ENCODE assay signal across 29 mouse cellular contexts in the genomic region with DNA sequence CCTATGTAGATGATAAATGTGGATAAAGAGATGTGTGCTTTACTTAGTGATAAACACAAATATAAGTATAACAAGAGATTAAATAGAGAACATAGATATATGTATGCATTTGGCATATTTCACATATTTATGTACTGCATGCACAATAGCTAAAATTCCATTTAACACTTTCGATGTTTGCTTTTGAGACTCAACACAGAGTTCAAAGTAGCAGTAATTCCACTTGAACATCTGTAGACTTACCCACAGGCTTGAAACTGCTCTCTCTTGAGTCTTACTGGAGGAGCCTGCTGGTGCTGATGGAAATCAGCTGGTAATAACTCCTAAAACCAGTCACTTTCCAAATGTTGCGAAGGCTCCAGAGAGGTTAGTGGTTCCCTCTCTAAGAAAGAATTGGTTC.
"Had no signal": no experiment of that assay in that cellular context is flagged by ENCODE, and none has a peak within 500 bp of the region (broad histone marks: within the 10 kb centered on the region; RNA-seq: fewer than 3 reads in every experiment).

No protein-coding gene starts in this region.

- H3K4me1 ChIP-seq: limb, embryonic 10.5 days; limb, embryonic 12.5 days; limb, embryonic 13.5 days; limb, embryonic 15.5 days; liver, embryonic 12.5 days; liver, embryonic 13.5 days; liver, embryonic 15.5 days; lung, embryonic 15.5 days; megakaryocyte, embryonic 14.5 days; midbrain, embryonic 10.5 days; midbrain, embryonic 12.5 days; midbrain, embryonic 13.5 days; midbrain, embryonic 15.5 days; neural tube, embryonic 12.5 days had no signal

- H3K27me3 ChIP-seq: limb, embryonic 12.5 days; limb, embryonic 13.5 days; limb, embryonic 15.5 days; liver, embryonic 12.5 days; liver, embryonic 13.5 days; liver, embryonic 15.5 days; lung, embryonic 15.5 days; megakaryocyte, embryonic 14.5 days; midbrain, embryonic 12.5 days; midbrain, embryonic 13.5 days; midbrain, embryonic 15.5 days; neural tube, embryonic 12.5 days had no signal

- H3K36me3 ChIP-seq: limb, embryonic 10.5 days; limb, embryonic 12.5 days; limb, embryonic 13.5 days; limb, embryonic 15.5 days; liver, embryonic 12.5 days; liver, embryonic 13.5 days; liver, embryonic 15.5 days; lung, embryonic 15.5 days; midbrain, embryonic 10.5 days; midbrain, embryonic 12.5 days; midbrain, embryonic 13.5 days; midbrain, embryonic 15.5 days; neural tube, embryonic 12.5 days had no signal

- ATAC-seq: liver, embryonic 12.5 days; liver, postnatal 0 days; midbrain, embryonic 13.5 days; midbrain, embryonic 15.5 days; midbrain, embryonic 16.5 days had no signal

- H3K9ac ChIP-seq: limb, embryonic 12.5 days; limb, embryonic 13.5 days; limb, embryonic 15.5 days; liver, embryonic 12.5 days; liver, embryonic 13.5 days; liver, embryonic 14.5 days; liver, embryonic 15.5 days; liver, postnatal 0 days; lung, embryonic 15.5 days; midbrain, embryonic 12.5 days; midbrain, embryonic 13.5 days; midbrain, embryonic 15.5 days; neural tube, embryonic 12.5 days had no signal

- DNase-seq: left cerebral cortex, postnatal 4 days; liver; liver, embryonic 13.5 days; liver, postnatal 0 days; lung, postnatal 10 days; lung, postnatal 14 days; lung, postnatal 36 days; lung, postnatal 4 days; midbrain, embryonic 14.5 days had no signal

- H3K9me3 ChIP-seq: limb, embryonic 10.5 days; limb, embryonic 12.5 days; limb, embryonic 13.5 days; limb, embryonic 15.5 days; liver, embryonic 12.5 days; liver, embryonic 13.5 days; liver, embryonic 15.5 days; lung, embryonic 15.5 days; midbrain, embryonic 10.5 days; midbrain, embryonic 12.5 days; midbrain, embryonic 13.5 days; midbrain, embryonic 15.5 days; neural tube, embryonic 12.5 days had no signal

- H3K4me3 ChIP-seq: left cerebral cortex, adult 2 months; limb, embryonic 10.5 days; limb, embryonic 12.5 days; limb, embryonic 13.5 days; limb, embryonic 15.5 days; liver, embryonic 12.5 days; liver, embryonic 13.5 days; liver, embryonic 15.5 days; lung, embryonic 15.5 days; megakaryocyte, embryonic 14.5 days; midbrain, embryonic 10.5 days; midbrain, embryonic 12.5 days; midbrain, embryonic 13.5 days; midbrain, embryonic 15.5 days; myocyte; neural tube, embryonic 12.5 days had no signal

- H3K4me2 ChIP-seq: limb, embryonic 12.5 days; limb, embryonic 13.5 days; limb, embryonic 15.5 days; liver, embryonic 11.5 days; liver, embryonic 12.5 days; liver, embryonic 13.5 days; liver, embryonic 15.5 days; lung, embryonic 15.5 days; midbrain, embryonic 11.5 days; midbrain, embryonic 12.5 days; midbrain, embryonic 13.5 days; midbrain, embryonic 15.5 days; neural tube, embryonic 12.5 days had no signal

- H3K27ac ChIP-seq: left cerebral cortex, adult 2 months; limb, embryonic 10.5 days; limb, embryonic 12.5 days; limb, embryonic 13.5 days; limb, embryonic 15.5 days; liver, embryonic 12.5 days; liver, embryonic 13.5 days; liver, embryonic 14.5 days; liver, embryonic 15.5 days; lung, embryonic 15.5 days; macrophage; midbrain, embryonic 10.5 days; midbrain, embryonic 12.5 days; midbrain, embryonic 13.5 days; midbrain, embryonic 15.5 days; neural tube, embryonic 12.5 days had no signal
